Mouse (Mus musculus) central nervous system, embryonic 18 days (tissue): ENCODE results near the gene Ube2g1. TPM values are rescaled to one million over a fixed set of nuclear protein-coding genes. Genes with fewer than 3 reads are reported as not detected.

Experiments used
- polyA plus RNA-seq: library from polyadenylated mRNA; depleted of rRNA; stranded (reverse); fragments of >200 nt; gene quantifications from 2 replicates; pipeline ENCODE4 v1.2.3, GENCODE M21; 2012; rRNA removed

The Ube2g1 gene
- polyA plus RNA-seq = 47.7 and 49.6 TPM in 2 replicates

GRCm38 (mm10) chr11:72606694-72607407 is at the start of gene Ube2g1:
Gene Ube2g1, plus strand, starts transcription at chr11:72607283.

GRCm38 (mm10) chr11:72689551-72690510 is 82.7 kb downstream of the Ube2g1 start, which contains the start of gene Ankfy1:
Gene Ankfy1, plus strand, starts transcription at chr11:72690006.

Other genes starting within 250 kb of the Ube2g1 start
- gene Tekt1, start 244.8 kb upstream of the Ube2g1 start, polyA plus RNA-seq = 3.8 and 4.3 TPM in 2 replicates
- 4.7 and 5.5 TPM in 2 replicates for gene Smtnl2, start 195.6 kb upstream of the Ube2g1 start, polyA plus RNA-seq
- gene Ggt6, start 171.8 kb upstream of the Ube2g1 start, polyA plus RNA-seq = not detected in 2 replicates
- gene Mybbp1a, start 165.9 kb upstream of the Ube2g1 start, polyA plus RNA-seq = 63.5 and 64.5 TPM in 2 replicates
- gene Spns2, start 117.4 kb upstream of the Ube2g1 start, polyA plus RNA-seq = 42.7 and 57.9 TPM in 2 replicates
- 0.12 and 0.16 TPM in 2 replicates for gene Spns3, start 56.8 kb upstream of the Ube2g1 start, polyA plus RNA-seq
- 45.6 and 48.3 TPM in 2 replicates for gene Ankfy1, start 82.7 kb downstream of the Ube2g1 start, polyA plus RNA-seq
- 5.7 and 6.2 TPM in 2 replicates for gene Cyb5d2, start 188.9 kb downstream of the Ube2g1 start, polyA plus RNA-seq
- gene Zzef1, start 188.9 kb downstream of the Ube2g1 start, polyA plus RNA-seq = 28.6 and 32.1 TPM in 2 replicates